Mouse (Mus musculus) stomach, embryonic 15.5 days (tissue): ENCODE measurements around the gene Urb1. TPM values are rescaled to one million over a fixed set of nuclear protein-coding genes. Genes with fewer than 3 reads are reported as not detected.

Experiments used
- ATAC-seq: fragments of 200-750 bp; cut with Nextera tagmentation; 2 replicates; pipeline ENCODE4 v1.8.0; 2017; ENCODE audit warnings: low read depth, moderate number of reproducible peaks, moderate TSS enrichment; ENCODE audit not compliant: insufficient read depth, low FRiP score
- H3K27ac ChIP-seq: fragments of 300-500 bp; sonication (generic); 2 replicates; pipeline ENCODE4 v1.5.1; 2015; ENCODE audit warnings: mild to moderate bottlenecking, inconsistent platforms
- H3K27me3 ChIP-seq: fragments of 300-500 bp; sonication (generic); replicated peaks from 2 replicates; pipeline ENCODE4 v1.6.1; 2015; ENCODE audit warnings: inconsistent platforms
- H3K36me3 ChIP-seq: fragments of 300-500 bp; sonication (generic); 2 replicates; pipeline ENCODE4 v1.6.1; 2015; ENCODE audit warnings: inconsistent platforms
- H3K4me1 ChIP-seq: fragments of 300-500 bp; sonication (generic); 2 replicates; pipeline ENCODE4 v1.6.1; 2015; ENCODE audit warnings: inconsistent platforms
- H3K4me2 ChIP-seq: fragments of 300-500 bp; sonication (generic); 2 replicates; pipeline ENCODE4 v1.6.1; 2015; ENCODE audit warnings: mild to moderate bottlenecking, inconsistent platforms
- H3K4me3 ChIP-seq: fragments of 300-500 bp; sonication (generic); replicated peaks from 2 replicates; pipeline ENCODE4 v1.5.1; 2015; ENCODE audit warnings: inconsistent platforms
- H3K9ac ChIP-seq: fragments of 300-500 bp; sonication (generic); 2 replicates; pipeline ENCODE4 v1.6.1; 2015; ENCODE audit warnings: inconsistent platforms
- H3K9me3 ChIP-seq: fragments of 300-500 bp; sonication (generic); 2 replicates; pipeline ENCODE4 v1.6.1; 2016; ENCODE audit warnings: inconsistent platforms
- WGBS: fragments of 180-500 bp; shearing (Covaris S2); methylation state at CpG from one replicate; pipeline ENCODE4 v1.1.7; 2015; 5-methylcytosine and 5-hydroxymethylcytosine counted together
- polyA plus RNA-seq: library from polyadenylated mRNA; unstranded; fragments of >200 nt; fragmentation: Nextera tagmentation; extraction: Ambion mirVana; gene quantifications from 2 replicates; pipeline ENCODE4 v1.2.1, GENCODE M21; 2015

Gene Urb1
- polyA plus RNA-seq, 1 experiment from 2014 or later: 6.4 TPM

DNA sequence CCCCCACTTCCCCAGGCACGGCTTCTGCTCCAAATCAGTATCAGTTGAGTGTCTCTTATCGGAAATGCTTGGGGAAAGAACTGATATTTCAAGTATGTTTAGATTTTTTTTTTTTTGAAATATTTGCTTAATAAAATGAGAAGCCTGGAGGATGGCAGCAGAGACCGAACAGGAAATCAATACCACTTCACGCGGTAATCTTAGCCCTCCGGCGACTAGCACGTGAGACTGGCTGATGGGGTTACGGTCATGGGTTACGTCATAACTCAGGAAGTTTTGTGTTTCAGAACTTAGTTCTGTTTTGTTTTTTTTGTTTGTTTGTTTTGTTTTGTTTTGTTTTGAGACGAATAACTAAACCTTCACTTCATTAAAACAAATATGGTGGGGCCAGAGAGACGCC is 99.9 kb downstream of the Urb1 start:
- ATAC-seq: no peak
- H3K4me1 ChIP-seq: 0 out of 2 replicates have a peak, but pooled peaks cover 7% of the 10 kb centered on the region
- H3K36me3 ChIP-seq: no peaks in the 10 kb centered on the region
- H3K9me3 ChIP-seq: no peaks in the 10 kb centered on the region
- no peak overlapping the region for H3K9ac ChIP-seq
- no peak overlapping the region for H3K4me3 ChIP-seq
- H3K27me3 ChIP-seq: no peaks in the 10 kb centered on the region
- whole genome bisulfite sequencing: 51% methylated on average over 12 of the region's 12 CpGs
- H3K4me2 ChIP-seq: peak overlapping the region; percentile 32
- H3K27ac ChIP-seq: no peak overlapping the region

DNA sequence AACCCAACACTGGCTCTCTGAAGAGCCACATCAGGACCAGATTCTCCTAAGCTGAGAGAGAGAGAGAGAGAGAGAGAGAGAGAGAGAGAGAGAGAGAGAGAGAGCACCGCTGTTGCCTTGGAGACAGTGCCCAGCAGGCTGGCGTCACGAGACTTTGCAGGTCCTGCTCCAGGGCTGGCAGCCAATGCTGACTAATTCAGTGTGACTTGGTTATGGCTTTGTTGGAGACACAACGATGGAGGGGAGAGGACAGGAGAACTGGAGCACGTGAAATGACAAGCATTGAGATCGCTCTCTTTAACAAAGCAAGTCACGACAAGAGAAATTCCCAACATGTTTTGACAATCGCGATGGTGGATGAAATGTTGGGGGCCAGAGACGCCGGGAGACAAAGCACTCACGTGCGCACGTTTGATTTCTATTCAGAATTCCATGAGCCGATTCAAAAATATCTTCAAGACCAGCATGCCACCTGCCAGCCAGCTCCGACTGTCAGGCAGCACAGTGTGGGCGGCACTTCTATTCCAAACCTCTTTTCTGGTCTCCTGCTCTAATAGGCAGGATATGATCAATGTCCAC is 100.4 kb downstream of the Urb1 start:
- Histone ChIP-seq H3K36me3 (no peaks in the 10 kb centered on the region), H3K4me3 (0 out of 2 replicates have a peak overlapping the region, but pooled peaks have one; percentile 1), H3K27ac (no peak overlapping the region), H3K27me3 (no peaks in the 10 kb centered on the region), H3K4me2 (peak overlapping the region; percentile 32), H3K4me1 (0 out of 2 replicates have a peak, but pooled peaks cover 7% of the 10 kb centered on the region), H3K9me3 (no peaks in the 10 kb centered on the region), H3K9ac (no peak overlapping the region)
- no peak for ATAC-seq
- 36% methylated on average over 17 of the region's 17 CpGs for WGBS

DNA sequence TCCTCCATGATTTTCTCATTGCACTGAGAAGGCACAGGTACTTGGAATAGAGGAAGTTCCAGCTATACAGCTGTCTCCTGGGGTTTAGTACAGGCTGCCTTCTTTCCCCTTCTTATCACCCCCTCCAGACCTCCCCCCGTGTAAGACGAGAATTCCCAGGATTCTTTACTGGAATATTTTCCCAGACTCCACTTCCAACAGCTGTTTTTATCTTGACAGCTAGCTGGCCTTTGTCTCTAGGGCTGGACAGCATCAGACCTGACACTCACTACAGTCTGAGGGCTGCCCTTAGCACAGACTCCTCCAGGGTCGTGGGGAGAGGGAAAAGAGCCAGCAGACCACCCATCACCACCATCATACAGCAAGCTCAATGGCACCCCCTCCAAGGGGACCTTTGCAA is 103.9 kb downstream of the Urb1 start:
- H3K4me2 ChIP-seq: no peak overlapping the region
- no peak overlapping the region for H3K27ac ChIP-seq
- H3K27me3 ChIP-seq: no peaks in the 10 kb centered on the region
- H3K9ac ChIP-seq: no peak overlapping the region
- H3K9me3 ChIP-seq: peaks cover under 1% of the 10 kb centered on the region; the same call in 1 of the 2 replicates
- WGBS: 9% methylated on average over 3 of the region's 3 CpGs
- peak; percentile 24; the same call in 1 of the 2 replicates for ATAC-seq
- H3K4me3 ChIP-seq: no peak overlapping the region
- H3K4me1 ChIP-seq: 0 out of 2 replicates have a peak, but pooled peaks cover 3% of the 10 kb centered on the region
- no peaks in the 10 kb centered on the region for H3K36me3 ChIP-seq

DNA sequence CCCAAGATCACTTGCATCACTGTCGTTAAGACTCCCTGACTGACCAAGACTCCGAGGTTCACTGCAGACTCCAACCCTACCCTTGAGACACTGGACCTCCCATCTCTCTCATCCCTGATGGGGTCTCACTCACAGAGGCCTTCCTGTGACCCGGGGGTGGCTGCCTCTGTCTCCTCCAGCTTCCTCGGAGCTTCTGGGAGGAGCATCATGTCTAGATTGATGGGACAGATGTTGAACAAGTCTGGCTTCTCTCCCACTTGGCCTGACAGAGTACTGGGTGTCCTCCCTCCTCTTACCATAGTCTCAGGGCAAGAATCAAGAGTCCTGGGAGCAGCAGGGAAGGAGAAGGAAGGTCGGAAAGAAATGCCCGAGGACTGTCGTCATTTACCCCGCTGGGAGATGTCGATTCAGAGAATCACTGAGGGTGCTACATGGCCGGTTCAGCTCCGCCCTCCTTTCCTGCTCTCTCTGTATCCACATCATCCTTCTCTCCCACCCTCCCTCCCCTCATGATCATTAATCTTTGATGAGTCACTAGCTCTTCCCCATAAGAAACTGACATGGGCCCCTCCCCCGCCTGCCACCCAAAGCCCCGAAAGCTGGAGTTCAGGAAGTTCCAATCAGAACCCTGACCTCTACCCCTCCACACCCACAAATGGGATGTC is 105.9 kb downstream of the Urb1 start:
- H3K27ac ChIP-seq: no peak overlapping the region
- H3K4me3 ChIP-seq: no peak overlapping the region
- no peaks in the 10 kb centered on the region for H3K4me1 ChIP-seq
- ATAC-seq: no peak
- peaks cover 4% of the 10 kb centered on the region; the same call in 1 of the 2 replicates for H3K9me3 ChIP-seq
- H3K27me3 ChIP-seq: no peaks in the 10 kb centered on the region
- H3K36me3 ChIP-seq: no peaks in the 10 kb centered on the region
- H3K9ac ChIP-seq: no peak overlapping the region
- 34% methylated on average over 13 of the region's 13 CpGs for WGBS
- H3K4me2 ChIP-seq: no peak overlapping the region

DNA sequence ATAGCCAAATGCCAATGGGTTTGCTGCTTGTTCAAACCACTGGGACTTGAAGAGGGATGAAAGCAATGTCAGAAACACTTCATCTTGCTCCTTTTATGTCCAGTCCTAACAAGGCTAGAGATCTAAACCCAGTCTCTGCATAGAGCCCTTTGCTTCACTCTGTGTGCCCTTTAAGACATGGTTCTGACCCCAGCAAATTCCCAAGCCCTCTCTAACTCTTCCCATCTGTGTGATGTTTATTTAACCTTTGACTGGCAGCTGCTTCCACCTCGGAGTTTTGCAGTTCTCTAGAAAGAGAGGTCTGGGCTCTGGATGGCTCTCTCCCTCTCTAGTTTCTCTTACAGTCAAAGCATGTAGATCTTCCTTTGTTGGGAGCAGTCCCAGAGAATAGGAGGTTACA is 106.6 kb downstream of the Urb1 start:
- WGBS: 2% methylated on average over 1 of the region's 1 CpGs
- no peak overlapping the region for H3K27ac ChIP-seq
- no peaks in the 10 kb centered on the region for H3K36me3 ChIP-seq
- ATAC-seq: no peak
- H3K4me2 ChIP-seq: no peak overlapping the region
- no peaks in the 10 kb centered on the region for H3K27me3 ChIP-seq
- H3K9me3 ChIP-seq: peaks cover 4% of the 10 kb centered on the region; the same call in 1 of the 2 replicates
- no peak overlapping the region for H3K4me3 ChIP-seq
- H3K4me1 ChIP-seq: no peaks in the 10 kb centered on the region
- no peak overlapping the region for H3K9ac ChIP-seq

DNA sequence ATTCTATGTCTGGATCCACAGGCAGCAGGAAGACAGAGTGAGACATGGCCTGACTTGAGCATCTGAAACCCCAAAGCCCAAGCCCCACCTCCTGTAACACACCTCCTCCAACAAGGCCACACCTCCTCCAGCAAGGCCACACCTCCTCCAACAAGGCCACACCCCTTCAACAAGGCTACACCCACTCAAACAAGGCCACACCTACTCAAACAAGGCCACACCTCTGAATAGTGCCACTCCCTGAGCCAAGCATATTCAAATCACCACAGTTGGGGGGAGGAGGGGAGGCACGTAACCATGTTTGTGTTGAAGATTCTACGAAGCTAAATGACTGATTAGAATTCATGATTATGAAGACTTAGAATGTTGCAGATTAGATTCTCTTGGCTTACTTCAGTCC is 108.7 kb downstream of the Urb1 start:
- H3K9me3 ChIP-seq: peaks cover 4% of the 10 kb centered on the region; the same call in 1 of the 2 replicates
- H3K27ac ChIP-seq: no peak overlapping the region
- H3K4me1 ChIP-seq: no peaks in the 10 kb centered on the region
- WGBS: 93% methylated on average over 2 of the region's 2 CpGs
- no peak for ATAC-seq
- H3K4me2 ChIP-seq: no peak overlapping the region
- H3K27me3 ChIP-seq: no peaks in the 10 kb centered on the region
- H3K9ac ChIP-seq: no peak overlapping the region
- H3K36me3 ChIP-seq: no peaks in the 10 kb centered on the region
- no peak overlapping the region for H3K4me3 ChIP-seq

Other genes with a start within 250 kb of the Urb1 start
- 56.6 and 57.5 TPM in 2 replicates for gene Mis18a, start 83.0 kb downstream of the Urb1 start, polyA plus RNA-seq
- gene Mrap, start 72.2 kb downstream of the Urb1 start, polyA plus RNA-seq: 1.7 and 2.7 TPM in 2 replicates
- gene Eva1c, start 16.3 kb upstream of the Urb1 start, polyA plus RNA-seq: 1.7 and 1.9 TPM in 2 replicates
- gene Cfap298, start 124.7 kb upstream of the Urb1 start, polyA plus RNA-seq: 40.1 and 42.7 TPM in 2 replicates
- 12.3 and 14.3 TPM in 2 replicates for gene Synj1, start 200.9 kb upstream of the Urb1 start, polyA plus RNA-seq
- 49.8 and 52.7 TPM in 2 replicates for gene Paxbp1, start 234.1 kb upstream of the Urb1 start, polyA plus RNA-seq